ENCODE assay signal across 9 mouse cellular contexts in genomic region chr7:28576271-28576914, GRCm38 (mm10). TPM values are rescaled to one million over a fixed set of nuclear protein-coding genes. Genes with fewer than 3 reads are reported as not detected.
DNase-seq lines count a peak whose midpoint lies in the region; ATAC-seq and TF ChIP-seq lines count a peak whose summit lies in the region.
"Had no signal": no experiment of that assay in that cellular context is flagged by ENCODE, and none has a peak within 500 bp of the region (broad histone marks: within the 10 kb centered on the region; RNA-seq: fewer than 3 reads in every experiment).

No protein-coding gene starts in this region.

- ATAC-seq in common myeloid progenitor, adult 5-6 weeks (replicated peaks; ENCODE audit: low read depth, poor library complexity, severe bottlenecking) = peak; percentile 59
- ATAC-seq in heart, embryonic 12.5 days (ENCODE audit: insufficient number of reproducible peaks, low FRiP score) = 0 out of 2 replicates have a peak, but pooled peaks have one; percentile 26
- ATAC-seq in kidney, postnatal 0 days (replicated peaks; ENCODE audit: low FRiP score, low read depth) = peak; percentile 51

- no peak for TF ChIP-seq POLR2A in lung, adult 2 months (IDR thresholded peaks at IDR 0.05; ENCODE audit: borderline replicate concordance, extremely low read depth, low read depth, low read length)

- H3K27me3 ChIP-seq in heart, embryonic 12.5 days (replicated peaks) = no peaks in the 10 kb centered on the region
- no peaks in the 10 kb centered on the region for H3K27me3 ChIP-seq in kidney, postnatal 0 days (ENCODE audit: insufficient read depth, low read length)

- no peak overlapping the region for H3K4me3 ChIP-seq in heart, embryonic 12.5 days
- H3K4me3 ChIP-seq in kidney, postnatal 0 days (replicated peaks; ENCODE audit: low read depth, low read length) = no peak overlapping the region
- H3K4me3 ChIP-seq in lung, adult 2 months (replicated peaks; ENCODE audit: extremely low read depth, low read depth, low read length) = peak overlapping the region; percentile 45

- 69% methylated on average over 5 of the region's 5 CpGs for WGBS in heart, embryonic 12.5 days
- 56% methylated on average over 5 of the region's 5 CpGs for WGBS in kidney, postnatal 0 days
- 25% methylated on average over 5 of the region's 5 CpGs for WGBS in lung, adult 2 months

- no peak overlapping the region for H3K27ac ChIP-seq in heart, embryonic 12.5 days (ENCODE audit: poor library complexity, severe bottlenecking)
- H3K27ac ChIP-seq in kidney, postnatal 0 days = peak overlapping the region; percentile 97

- peak overlapping the region; percentile 50; the same call in 1 of the 2 replicates for H3K9ac ChIP-seq in heart, embryonic 12.5 days
- 0 out of 2 replicates have a peak overlapping the region, but pooled peaks have one; percentile 27 for H3K9ac ChIP-seq in kidney, postnatal 0 days (ENCODE audit: low read depth, low read length)

- no peak overlapping the region for H3K4me2 ChIP-seq in heart, embryonic 12.5 days
- peak overlapping the region; percentile 23; the same call in 1 of the 2 replicates for H3K4me2 ChIP-seq in kidney, postnatal 0 days (ENCODE audit: low read length)

- peaks cover 92% of the 10 kb centered on the region for H3K4me1 ChIP-seq in heart, embryonic 12.5 days (replicated peaks)
- peaks cover 76% of the 10 kb centered on the region for H3K4me1 ChIP-seq in kidney, postnatal 0 days (replicated peaks; ENCODE audit: insufficient read depth, low read length)
- peaks cover 80% of the 10 kb centered on the region for H3K4me1 ChIP-seq in lung, adult 2 months (ENCODE audit: control insufficient read depth, insufficient read depth, low read length)

- H3K36me3 ChIP-seq in heart, embryonic 12.5 days = no peaks in the 10 kb centered on the region
- no peaks in the 10 kb centered on the region for H3K36me3 ChIP-seq in kidney, postnatal 0 days (ENCODE audit: insufficient read depth, low read length)

- no peak for TF ChIP-seq CTCF in kidney, postnatal 0 days (IDR thresholded peaks at IDR 0.05; ENCODE audit: low read depth)
- no peak for TF ChIP-seq CTCF in lung, adult 2 months (IDR thresholded peaks at IDR 0.05; ENCODE audit: insufficient read depth, low read length)

- H3K9me3 ChIP-seq in heart, embryonic 12.5 days (replicated peaks) = no peaks in the 10 kb centered on the region
- H3K9me3 ChIP-seq in kidney, postnatal 0 days (replicated peaks; ENCODE audit: low read length) = no peaks in the 10 kb centered on the region

- DNase-seq in cerebellum, adult 9-11 months = peak; percentile 34
- DNase-seq in cerebellum, adult 11-12 months = no peak
- DNase-seq in kidney, postnatal 0 days (ENCODE audit: low spot score) = no peak
- DNase-seq in lung, adult 2 months = peak; percentile 78
- DNase-seq in urinary bladder, adult 2 months (ENCODE audit: low spot score) = peak; percentile 55
- no peak for DNase-seq in thymus, postnatal 0 days (ENCODE audit: low spot score)

RNA-seq across cellular contexts. Expression of gene Samd4b, which starts 21.6 kb away (rescaled TPM):
- total RNA-seq in common myeloid progenitor, adult 5-6 weeks (2017) = 4.6 and 5.4 TPM in 2 replicates
- polyA plus RNA-seq in heart, embryonic 12.5 days (2016; fragmentation: Nextera tagmentation; extraction: Ambion mirVana) = 29.0 and 29.5 TPM in 2 replicates
- polyA plus RNA-seq in kidney, postnatal 0 days (2015; fragmentation: Nextera tagmentation; extraction: Ambion mirVana) = 18.4 and 19.5 TPM in 2 replicates
- 93.9 and 112 TPM in 2 replicates for polyA plus RNA-seq in lung, adult 2 months (2012; rRNA removed)
- 49.9 and 54.5 TPM in 2 replicates for polyA plus RNA-seq in urinary bladder, adult 2 months (2012; rRNA removed)
- polyA plus RNA-seq in thymus, postnatal 0 days (2015; fragmentation: Nextera tagmentation; extraction: Ambion mirVana) = 10.5 and 10.9 TPM in 2 replicates

RNA-seq across cellular contexts. Expression of gene Pak4, which starts 21.6 kb away (rescaled TPM):
- 5.9 and 7.5 TPM in 2 replicates for total RNA-seq in common myeloid progenitor, adult 5-6 weeks (2017)
- 32.7 TPM in 2 replicates for polyA plus RNA-seq in heart, embryonic 12.5 days (2016; fragmentation: Nextera tagmentation; extraction: Ambion mirVana)
- 33.5 and 36.6 TPM in 2 replicates for polyA plus RNA-seq in kidney, postnatal 0 days (2015; fragmentation: Nextera tagmentation; extraction: Ambion mirVana)
- 66.7 and 76.0 TPM in 2 replicates for polyA plus RNA-seq in lung, adult 2 months (2012; rRNA removed)
- 24.7 and 31.3 TPM in 2 replicates for polyA plus RNA-seq in urinary bladder, adult 2 months (2012; rRNA removed)
- polyA plus RNA-seq in thymus, postnatal 0 days (2015; fragmentation: Nextera tagmentation; extraction: Ambion mirVana) = 15.4 and 20.3 TPM in 2 replicates

RNA-seq across cellular contexts. Expression of gene Nccrp1, which starts 29.3 kb away (rescaled TPM):
- total RNA-seq in common myeloid progenitor, adult 5-6 weeks (2017) = 0.09 TPM in 1 of 2 replicates, not detected in the other
- polyA plus RNA-seq in heart, embryonic 12.5 days (2016; fragmentation: Nextera tagmentation; extraction: Ambion mirVana) = not detected in 2 replicates
- polyA plus RNA-seq in kidney, postnatal 0 days (2015; fragmentation: Nextera tagmentation; extraction: Ambion mirVana) = 5.5 and 7.3 TPM in 2 replicates
- polyA plus RNA-seq in lung, adult 2 months (2012; rRNA removed) = 0.53 and 27.0 TPM in 2 replicates
- 0.67 and 1.1 TPM in 2 replicates for polyA plus RNA-seq in urinary bladder, adult 2 months (2012; rRNA removed)
- 0.27 and 0.64 TPM in 2 replicates for polyA plus RNA-seq in thymus, postnatal 0 days (2015; fragmentation: Nextera tagmentation; extraction: Ambion mirVana)
- polyA plus RNA-seq: C2C12 had no signal

RNA-seq across cellular contexts. Expression of gene Sycn, which starts 35.7 kb away (rescaled TPM):
- not detected in 2 replicates for total RNA-seq in common myeloid progenitor, adult 5-6 weeks (2017)
- polyA plus RNA-seq in heart, embryonic 12.5 days (2016; fragmentation: Nextera tagmentation; extraction: Ambion mirVana) = not detected in 2 replicates
- polyA plus RNA-seq in kidney, postnatal 0 days (2015; fragmentation: Nextera tagmentation; extraction: Ambion mirVana) = 0.27 and 0.45 TPM in 2 replicates
- polyA plus RNA-seq in lung, adult 2 months (2012; rRNA removed) = 27.0 TPM in 1 of 2 replicates, not detected in the other
- 0.27 TPM in 1 of 2 replicates, not detected in the other for polyA plus RNA-seq in urinary bladder, adult 2 months (2012; rRNA removed)
- polyA plus RNA-seq in thymus, postnatal 0 days (2015; fragmentation: Nextera tagmentation; extraction: Ambion mirVana) = 0.27 and 1.1 TPM in 2 replicates
- polyA plus RNA-seq: C2C12 had no signal

RNA-seq across cellular contexts. Expression of gene Ifnl3, which starts 53.8 kb away (rescaled TPM):
- total RNA-seq in common myeloid progenitor, adult 5-6 weeks (2017) = not detected in 2 replicates
- not detected in 2 replicates for polyA plus RNA-seq in heart, embryonic 12.5 days (2016; fragmentation: Nextera tagmentation; extraction: Ambion mirVana)
- polyA plus RNA-seq in kidney, postnatal 0 days (2015; fragmentation: Nextera tagmentation; extraction: Ambion mirVana) = not detected in 2 replicates
- polyA plus RNA-seq in lung, adult 2 months (2012; rRNA removed) = not detected in 2 replicates
- polyA plus RNA-seq in urinary bladder, adult 2 months (2012; rRNA removed) = not detected in 2 replicates
- polyA plus RNA-seq in thymus, postnatal 0 days (2015; fragmentation: Nextera tagmentation; extraction: Ambion mirVana) = 0.26 and 0.34 TPM in 2 replicates
- polyA plus RNA-seq: C2C12 had no signal

Comparison
In these comparisons a context has a peak if more than half of its experiments do, and no peak if none do; other contexts are left out.
1. DNase-seq: peak in cerebellum, adult 9-11 months (single experiment), lung, adult 2 months (single experiment) and urinary bladder, adult 2 months (single experiment); none in cerebellum, adult 11-12 months (single experiment), kidney, postnatal 0 days (single experiment) and thymus, postnatal 0 days (single experiment).
2. Peak in every context shown above with its lines, with median percentiles within 50 percentile points of each other: ATAC-seq.